Mouse (Mus musculus): ENCODE measurements around the gene Rps6. TPM values are rescaled to one million over a fixed set of nuclear protein-coding genes. Genes with fewer than 3 reads are reported as not detected.

Rps6 gene
- polyA plus RNA-seq (2015; fragmentation: Nextera tagmentation; extraction: Ambion mirVana) = 768 and 806 TPM in 2 replicates

- peaks cover 17% of the 10 kb centered on the region for H3K4me1 ChIP-seq
- H3K4me3 ChIP-seq (replicated peaks) = peak within 1 kb of the TSS; percentile 94
- H3K9me3 ChIP-seq (replicated peaks) = no peaks in the 10 kb centered on the region
- peak within 1 kb of the TSS; percentile 99 for H3K9ac ChIP-seq
- 1% methylated on average over 68 of the region's 68 CpGs for WGBS
- peak; percentile 98 for ATAC-seq (replicated peaks; ENCODE audit: low FRiP score)
- H3K4me2 ChIP-seq = peak within 1 kb of the TSS; percentile 80
- H3K27me3 ChIP-seq = no peaks in the 10 kb centered on the region
- H3K36me3 ChIP-seq = peaks cover 32% of the 10 kb centered on the region
- H3K27ac ChIP-seq = peak within 1 kb of the TSS; percentile 97
Observed at GRCm38 (mm10) chr4:86857113-86858069, at the start of gene Rps6. Gene Rps6 (minus strand): TSS chr4:86857412.

GRCm38 (mm10) chr4:86905869-86906268 is 48.7 kb upstream of the Rps6 start:
- H3K4me1 ChIP-seq = peaks cover 6% of the 10 kb centered on the region; the same call in 1 of the 2 replicates
- H3K9me3 ChIP-seq (replicated peaks) = no peaks in the 10 kb centered on the region
- ATAC-seq (replicated peaks; ENCODE audit: low FRiP score) = peak; percentile 52; the same call in 1 of the 2 replicates
- no peaks in the 10 kb centered on the region for H3K36me3 ChIP-seq
- no peak overlapping the region for H3K27ac ChIP-seq
- no peaks in the 10 kb centered on the region for H3K27me3 ChIP-seq
- H3K4me3 ChIP-seq (replicated peaks) = no peak overlapping the region
- H3K9ac ChIP-seq = no peak overlapping the region
- 68% methylated on average over 1 of the region's 1 CpGs for WGBS
- no peak overlapping the region for H3K4me2 ChIP-seq

GRCm38 (mm10) chr4:86904969-86905368 is 47.8 kb upstream of the Rps6 start:
- Histone ChIP-seq H3K9ac (no peak overlapping the region), H3K4me3 (replicated peaks) (no peak overlapping the region), H3K4me1 (peaks cover 12% of the 10 kb centered on the region), H3K4me2 (no peak overlapping the region), H3K9me3 (replicated peaks) (no peaks in the 10 kb centered on the region), H3K27ac (no peak overlapping the region), H3K27me3 (no peaks in the 10 kb centered on the region), H3K36me3 (no peaks in the 10 kb centered on the region)
- no peak for ATAC-seq (replicated peaks; ENCODE audit: low FRiP score)
- WGBS = 44% methylated on average over 3 of the region's 3 CpGs

GRCm38 (mm10) chr4:86902351-86902750 is 45.1 kb upstream of the Rps6 start:
- Histone ChIP-seq H3K27me3 (no peaks in the 10 kb centered on the region), H3K36me3 (no peaks in the 10 kb centered on the region), H3K27ac (peak overlapping the region; percentile 58), H3K4me2 (no peak overlapping the region), H3K4me3 (replicated peaks) (no peak overlapping the region), H3K9me3 (replicated peaks) (no peaks in the 10 kb centered on the region), H3K9ac (no peak overlapping the region), H3K4me1 (peaks cover 22% of the 10 kb centered on the region)
- no peak for ATAC-seq (replicated peaks; ENCODE audit: low FRiP score)
- WGBS = 57% methylated on average over 6 of the region's 6 CpGs

GRCm38 (mm10) chr4:86898791-86899474 is 41.7 kb upstream of the Rps6 start:
- Histone ChIP-seq H3K9me3 (replicated peaks) (no peaks in the 10 kb centered on the region), H3K4me3 (replicated peaks) (no peak overlapping the region)

GRCm38 (mm10) chr4:86897411-86897810 is 40.2 kb upstream of the Rps6 start:
- no peak overlapping the region; the same call in 1 of the 2 replicates for H3K27ac ChIP-seq
- H3K4me3 ChIP-seq (replicated peaks) = no peak overlapping the region
- H3K9ac ChIP-seq = no peak overlapping the region
- H3K4me2 ChIP-seq = no peak overlapping the region
- peaks cover 20% of the 10 kb centered on the region for H3K4me1 ChIP-seq
- no peak for ATAC-seq (replicated peaks; ENCODE audit: low FRiP score)
- no peaks in the 10 kb centered on the region for H3K27me3 ChIP-seq
- H3K9me3 ChIP-seq (replicated peaks) = no peaks in the 10 kb centered on the region
- 74% methylated on average over 7 of the region's 7 CpGs for WGBS
- H3K36me3 ChIP-seq = no peaks in the 10 kb centered on the region

More at GRCm38 (mm10) chr4:86898791-86899474, 41.7 kb upstream of the Rps6 start:
- no peak overlapping the region for H3K9ac ChIP-seq
- H3K4me1 ChIP-seq = peaks cover 20% of the 10 kb centered on the region
- H3K4me2 ChIP-seq = peak overlapping the region; percentile 3; the same call in 1 of the 2 replicates
- H3K27ac ChIP-seq = peak overlapping the region; percentile 90
- ATAC-seq (replicated peaks; ENCODE audit: low FRiP score) = peak; percentile 81
- WGBS = 14% methylated on average over 14 of the region's 14 CpGs
- no peaks in the 10 kb centered on the region for H3K27me3 ChIP-seq
- H3K36me3 ChIP-seq = no peaks in the 10 kb centered on the region

- no peaks in the 10 kb centered on the region for H3K27me3 ChIP-seq
- H3K4me2 ChIP-seq = no peak overlapping the region
- WGBS = 75% methylated on average over 5 of the region's 5 CpGs
- H3K36me3 ChIP-seq = peaks cover 8% of the 10 kb centered on the region; the same call in 1 of the 2 replicates
- peaks cover 8% of the 10 kb centered on the region for H3K4me1 ChIP-seq
- H3K9ac ChIP-seq = no peak overlapping the region
- H3K27ac ChIP-seq = no peak overlapping the region
- no peak for ATAC-seq (replicated peaks; ENCODE audit: low FRiP score)
- no peaks in the 10 kb centered on the region for H3K9me3 ChIP-seq (replicated peaks)
- H3K4me3 ChIP-seq (replicated peaks) = no peak overlapping the region
Observed at GRCm38 (mm10) chr4:86887879-86888278, 30.7 kb upstream of the Rps6 start.

- no peaks in the 10 kb centered on the region for H3K9me3 ChIP-seq (replicated peaks)
- H3K9ac ChIP-seq = peak overlapping the region; percentile 22; the same call in 1 of the 2 replicates
- H3K27me3 ChIP-seq = no peaks in the 10 kb centered on the region
- H3K27ac ChIP-seq = peak overlapping the region; percentile 70
- peaks cover 8% of the 10 kb centered on the region for H3K4me1 ChIP-seq
- H3K4me3 ChIP-seq (replicated peaks) = peak overlapping the region; percentile 33
- 26% methylated on average over 18 of the region's 18 CpGs for WGBS
- H3K36me3 ChIP-seq = peaks cover 8% of the 10 kb centered on the region; the same call in 1 of the 2 replicates
- H3K4me2 ChIP-seq = peak overlapping the region; percentile 54
- 0 out of 2 replicates have a peak, but pooled peaks have one; percentile 50 for ATAC-seq (replicated peaks; ENCODE audit: low FRiP score)
Observed at GRCm38 (mm10) chr4:86886160-86886878, 29.1 kb upstream of the Rps6 start.

GRCm38 (mm10) chr4:86885790-86886159 is 28.6 kb upstream of the Rps6 start:
- peak; percentile 43; the same call in 1 of the 2 replicates for ATAC-seq (replicated peaks; ENCODE audit: low FRiP score)
- H3K27ac ChIP-seq = peak overlapping the region; percentile 70
- WGBS = 37% methylated on average over 12 of the region's 12 CpGs
- H3K9me3 ChIP-seq (replicated peaks) = no peaks in the 10 kb centered on the region
- peak overlapping the region; percentile 22; the same call in 1 of the 2 replicates for H3K9ac ChIP-seq
- H3K27me3 ChIP-seq = no peaks in the 10 kb centered on the region
- H3K4me1 ChIP-seq = peaks cover 8% of the 10 kb centered on the region
- H3K4me2 ChIP-seq = peak overlapping the region; percentile 54
- peak overlapping the region; percentile 33 for H3K4me3 ChIP-seq (replicated peaks)
- H3K36me3 ChIP-seq = peaks cover 8% of the 10 kb centered on the region; the same call in 1 of the 2 replicates

- Histone ChIP-seq H3K9ac (no peak overlapping the region), H3K4me1 (peaks cover 11% of the 10 kb centered on the region), H3K4me2 (no peak overlapping the region), H3K36me3 (peaks cover 8% of the 10 kb centered on the region; the same call in 1 of the 2 replicates), H3K27me3 (no peaks in the 10 kb centered on the region), H3K4me3 (replicated peaks) (no peak overlapping the region), H3K27ac (no peak overlapping the region), H3K9me3 (replicated peaks) (no peaks in the 10 kb centered on the region)
- ATAC-seq (replicated peaks; ENCODE audit: low FRiP score) = no peak
- 60% methylated on average over 4 of the region's 4 CpGs for WGBS
Observed at GRCm38 (mm10) chr4:86884945-86885344, 27.7 kb upstream of the Rps6 start.

- no peaks in the 10 kb centered on the region for H3K27me3 ChIP-seq
- H3K36me3 ChIP-seq = no peaks in the 10 kb centered on the region
- H3K9ac ChIP-seq = no peak overlapping the region
- no peak overlapping the region for H3K27ac ChIP-seq
- H3K4me1 ChIP-seq = peaks cover 11% of the 10 kb centered on the region
- H3K4me3 ChIP-seq (replicated peaks) = no peak overlapping the region
- no peak overlapping the region for H3K4me2 ChIP-seq
- no peak for ATAC-seq (replicated peaks; ENCODE audit: low FRiP score)
- no peaks in the 10 kb centered on the region for H3K9me3 ChIP-seq (replicated peaks)
- WGBS = 47% methylated on average over 2 of the region's 2 CpGs
Observed at GRCm38 (mm10) chr4:86882413-86882812, 25.2 kb upstream of the Rps6 start.

All from kidney, embryonic 15.5 days (tissue).